Mouse (Mus musculus) embryonic fibroblast, embryonic 13.5 days (primary cell): ENCODE measurements around the gene Ppp1r12b. TPM values are rescaled to one million over a fixed set of nuclear protein-coding genes. Genes with fewer than 3 reads are reported as not detected.

ENCODE experiments used
- H3K27ac ChIP-seq: 2 replicates; pipeline ENCODE4 v1.5.1; 2012; ENCODE audit warnings: low read length, control low read depth, inconsistent platforms; ENCODE audit not compliant: insufficient read depth
- H3K4me1 ChIP-seq: 2 replicates; pipeline ENCODE4 v1.6.1; 2011; ENCODE audit warnings: low read length; ENCODE audit not compliant: control insufficient read depth, insufficient read depth
- H3K4me3 ChIP-seq: 2 replicates; pipeline ENCODE4 v1.5.1; 2011; ENCODE audit warnings: mild to moderate bottlenecking, control low read depth, low read length; ENCODE audit not compliant: insufficient read depth
- CTCF ChIP-seq: IDR thresholded peaks from 2 replicates; pipeline ENCODE4 v1.5.1; 2011; ENCODE audit warnings: mild to moderate bottlenecking, control low read depth, low read length, moderate library complexity, borderline replicate concordance; ENCODE audit not compliant: insufficient read depth
- POLR2A ChIP-seq: IDR thresholded peaks from 2 replicates; pipeline ENCODE4 v1.6.1; 2011; ENCODE audit warnings: low read depth, mild to moderate bottlenecking, control low read depth, low read length, moderate library complexity
- polyA plus RNA-seq: library from polyadenylated mRNA; stranded (reverse); fragments of >200 nt; gene quantifications from 2 replicates; pipeline ENCODE4 v1.2.4, GENCODE M21; 2011; ENCODE audit warnings: low read depth; ENCODE audit not compliant: missing spikeins, insufficient read length

Gene Ppp1r12b
- polyA plus RNA-seq, 1 experiment = 20.3 TPM

GRCm38 (mm10) chr1:134771353-134771752, 184.4 kb downstream of the Ppp1r12b start:
- TF ChIP-seq CTCF (no peak), POLR2A (no peak)
- H3K4me1 ChIP-seq = peaks cover 4% of the 10 kb centered on the region
- H3K4me3 ChIP-seq = no peak overlapping the region
- peak overlapping the region; percentile 50 for H3K27ac ChIP-seq

- TF ChIP-seq POLR2A = no peak
- TF ChIP-seq CTCF = no peak
- Histone ChIP-seq H3K4me1 (peaks cover 4% of the 10 kb centered on the region), H3K27ac (no peak overlapping the region), H3K4me3 (no peak overlapping the region)
Observed at GRCm38 (mm10) chr1:134770312-134770711, 185.4 kb downstream of the Ppp1r12b start.

GRCm38 (mm10) chr1:134766448-134766847, 189.3 kb downstream of the Ppp1r12b start:
- no peak overlapping the region for H3K4me3 ChIP-seq
- peaks cover under 1% of the 10 kb centered on the region; the same call in 1 of the 2 replicates for H3K4me1 ChIP-seq
- no peak for TF ChIP-seq POLR2A
- TF ChIP-seq CTCF = no peak
- H3K27ac ChIP-seq = no peak overlapping the region

- H3K27ac ChIP-seq = no peak overlapping the region
- no peaks in the 10 kb centered on the region for H3K4me1 ChIP-seq
- no peak overlapping the region for H3K4me3 ChIP-seq
- TF ChIP-seq CTCF (no peak), POLR2A (no peak)
Observed at GRCm38 (mm10) chr1:134764831-134765458, 190.8 kb downstream of the Ppp1r12b start.

- TF ChIP-seq POLR2A = no peak
- no peak for TF ChIP-seq CTCF
- H3K27ac ChIP-seq = no peak overlapping the region
- no peaks in the 10 kb centered on the region for H3K4me1 ChIP-seq
- no peak overlapping the region for H3K4me3 ChIP-seq
Observed at GRCm38 (mm10) chr1:134763776-134764438, 191.8 kb downstream of the Ppp1r12b start.

- H3K4me3 ChIP-seq = no peak overlapping the region
- H3K4me1 ChIP-seq = no peaks in the 10 kb centered on the region
- TF ChIP-seq CTCF = no peak
- TF ChIP-seq POLR2A = no peak
- H3K27ac ChIP-seq = no peak overlapping the region
Observed at GRCm38 (mm10) chr1:134763250-134763649, 192.5 kb downstream of the Ppp1r12b start.

- Histone ChIP-seq H3K4me1 (no peaks in the 10 kb centered on the region), H3K27ac (no peak overlapping the region), H3K4me3 (no peak overlapping the region)
- no peak for TF ChIP-seq POLR2A
- no peak for TF ChIP-seq CTCF
Observed at GRCm38 (mm10) chr1:134761534-134761933, 194.2 kb downstream of the Ppp1r12b start.

GRCm38 (mm10) chr1:134760642-134761041, 195.1 kb downstream of the Ppp1r12b start:
- Histone ChIP-seq H3K27ac (no peak overlapping the region), H3K4me1 (no peaks in the 10 kb centered on the region), H3K4me3 (no peak overlapping the region)
- TF ChIP-seq POLR2A (no peak), CTCF (no peak)

GRCm38 (mm10) chr1:134759133-134759532, 196.6 kb downstream of the Ppp1r12b start:
- TF ChIP-seq CTCF (no peak), POLR2A (no peak)
- Histone ChIP-seq H3K4me3 (no peak overlapping the region), H3K27ac (no peak overlapping the region), H3K4me1 (peaks cover 3% of the 10 kb centered on the region; the same call in 1 of the 2 replicates)

GRCm38 (mm10) chr1:134757230-134757629, 198.5 kb downstream of the Ppp1r12b start:
- Histone ChIP-seq H3K4me3 (no peak overlapping the region), H3K4me1 (peaks cover 10% of the 10 kb centered on the region; the same call in 1 of the 2 replicates), H3K27ac (no peak overlapping the region)
- no peak for TF ChIP-seq POLR2A
- no peak for TF ChIP-seq CTCF
